Mouse (Mus musculus) intestine, postnatal 0 days (tissue): ENCODE measurements at regions not wholly inside any gene's neighbourhood (a gene's known extent, or its start where the extent isn't known, plus 50 kb on each side); places are given as distances from the start of the nearest gene placed in this dataset.

Source experiments
- ATAC-seq: fragments of 200-750 bp; cut with Nextera tagmentation; 2 replicates; pipeline ENCODE4 v1.8.0; 2017; ENCODE audit warnings: mild to moderate bottlenecking, moderate TSS enrichment, moderate library complexity
- H3K27ac ChIP-seq: fragments of 300-500 bp; sonication (generic); 2 replicates; pipeline ENCODE4 v1.5.1; 2014; ENCODE audit warnings: mild to moderate bottlenecking, low read depth, low read length, moderate library complexity
- H3K27me3 ChIP-seq: fragments of 300-500 bp; sonication (generic); replicated peaks from 2 replicates; pipeline ENCODE4 v1.6.1; 2014; ENCODE audit warnings: low read length, mixed read lengths; ENCODE audit not compliant: control insufficient read depth, insufficient read depth
- H3K36me3 ChIP-seq: fragments of 300-500 bp; sonication (generic); 2 replicates; pipeline ENCODE4 v1.6.1; 2014; ENCODE audit warnings: mild to moderate bottlenecking, moderate library complexity; ENCODE audit not compliant: control insufficient read depth, insufficient read depth
- H3K4me1 ChIP-seq: fragments of 300-500 bp; sonication (generic); replicated peaks from 2 replicates; pipeline ENCODE4 v1.6.1; 2014; ENCODE audit warnings: antibody characterized with exemption, low read length, mixed read lengths; ENCODE audit not compliant: control insufficient read depth, insufficient read depth
- H3K4me2 ChIP-seq: fragments of 300-500 bp; sonication (generic); replicated peaks from 2 replicates; pipeline ENCODE4 v1.6.1; 2014; ENCODE audit warnings: low read depth, mild to moderate bottlenecking, moderate library complexity
- H3K4me3 ChIP-seq: fragments of 300-500 bp; sonication (generic); 2 replicates; pipeline ENCODE4 v1.5.1; 2014; ENCODE audit warnings: low read depth, low read length
- H3K9ac ChIP-seq: fragments of 300-500 bp; sonication (generic); 2 replicates; pipeline ENCODE4 v1.6.1; 2014; ENCODE audit warnings: mild to moderate bottlenecking, low read depth, low read length
- H3K9me3 ChIP-seq: fragments of 300-500 bp; sonication (generic); 2 replicates; pipeline ENCODE4 v1.6.1; 2016; ENCODE audit warnings: mixed run types; ENCODE audit not compliant: control insufficient read depth
- CTCF ChIP-seq: sonication (generic); IDR thresholded peaks from 2 replicates; pipeline ENCODE4 v1.5.1; 2016; ENCODE audit warnings: low read depth, mild to moderate bottlenecking, control low read depth, antibody characterized with exemption, moderate library complexity
- WGBS: fragments of 180-500 bp; shearing (Covaris S2); extraction: QIAGEN DNeasy Blood & Tissue Kit; methylation state at CpG from one replicate; pipeline ENCODE4 v1.1.7; 2014; 5-methylcytosine and 5-hydroxymethylcytosine counted together

GRCm38 (mm10) chr1:23462411-23462810 lies 64.8 kb upstream of the Ogfrl1 start:
- TF ChIP-seq CTCF, result no peak
- no peak for ATAC-seq
- H3K27me3 ChIP-seq, result no peaks in the 10 kb centered on the region
- no peak overlapping the region for H3K4me2 ChIP-seq
- no peak overlapping the region for H3K4me3 ChIP-seq
- H3K36me3 ChIP-seq, result no peaks in the 10 kb centered on the region
- H3K9me3 ChIP-seq, result no peaks in the 10 kb centered on the region
- H3K27ac ChIP-seq, result no peak overlapping the region
- H3K9ac ChIP-seq, result no peak overlapping the region
- no peaks in the 10 kb centered on the region for H3K4me1 ChIP-seq
- 85% methylated on average over 3 of the region's 3 CpGs for WGBS

- ATAC-seq, result no peak
- Histone ChIP-seq H3K4me1 (no peaks in the 10 kb centered on the region), H3K9me3 (no peaks in the 10 kb centered on the region), H3K9ac (no peak overlapping the region), H3K27me3 (no peaks in the 10 kb centered on the region), H3K4me2 (no peak overlapping the region), H3K4me3 (no peak overlapping the region), H3K27ac (no peak overlapping the region), H3K36me3 (no peaks in the 10 kb centered on the region)
- 71% methylated on average over 3 of the region's 3 CpGs for WGBS
- no peak for TF ChIP-seq CTCF
Measured at GRCm38 (mm10) chr1:23464081-23464480, 66.5 kb upstream of the Ogfrl1 start.

- no peak for ATAC-seq
- Histone ChIP-seq H3K27ac (no peak overlapping the region), H3K4me2 (no peak overlapping the region), H3K9me3 (no peaks in the 10 kb centered on the region), H3K9ac (no peak overlapping the region), H3K4me1 (no peaks in the 10 kb centered on the region), H3K4me3 (no peak overlapping the region), H3K27me3 (no peaks in the 10 kb centered on the region), H3K36me3 (no peaks in the 10 kb centered on the region)
- WGBS, result 69% methylated on average over 7 of the region's 7 CpGs
- TF ChIP-seq CTCF, result no peak
Measured at GRCm38 (mm10) chr1:23466340-23466739, 68.8 kb upstream of the Ogfrl1 start.

GRCm38 (mm10) chr1:23467405-23467804 lies 69.8 kb upstream of the Ogfrl1 start:
- no peaks in the 10 kb centered on the region for H3K36me3 ChIP-seq
- H3K27me3 ChIP-seq, result no peaks in the 10 kb centered on the region
- TF ChIP-seq CTCF, result no peak
- no peak for ATAC-seq
- no peaks in the 10 kb centered on the region for H3K9me3 ChIP-seq
- no peak overlapping the region for H3K27ac ChIP-seq
- no peak overlapping the region for H3K9ac ChIP-seq
- H3K4me3 ChIP-seq, result no peak overlapping the region
- WGBS, result 80% methylated on average over 2 of the region's 2 CpGs
- no peak overlapping the region for H3K4me2 ChIP-seq
- H3K4me1 ChIP-seq, result no peaks in the 10 kb centered on the region

DNA sequence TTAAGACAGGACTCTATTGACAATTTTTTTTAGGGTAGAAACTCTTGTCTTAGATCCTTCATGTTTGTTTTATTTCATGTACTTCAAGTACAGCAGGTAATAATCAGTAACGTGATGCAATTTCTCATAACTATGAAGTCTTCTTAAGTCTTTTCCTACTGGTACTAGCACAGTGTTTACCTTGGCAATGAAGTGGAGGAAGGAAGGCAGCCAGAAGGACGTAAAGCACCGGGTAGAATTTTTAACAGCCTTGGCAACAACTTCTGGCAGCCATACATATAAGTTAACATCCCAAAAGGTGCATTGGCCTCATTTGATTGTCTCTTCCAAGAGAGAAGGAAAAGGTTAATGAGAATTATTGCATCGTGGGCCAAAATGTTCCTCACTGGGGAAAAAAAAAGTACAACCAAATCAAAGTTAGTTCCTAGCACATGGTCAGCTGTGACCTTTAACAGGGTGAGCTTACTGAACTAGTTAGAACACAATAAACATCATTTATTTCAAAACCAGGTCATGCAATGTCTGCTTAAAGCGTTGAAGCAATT lies 83.3 kb upstream of the Ogfrl1 start:
- Histone ChIP-seq H3K27ac (no peak overlapping the region), H3K9me3 (no peaks in the 10 kb centered on the region), H3K27me3 (no peaks in the 10 kb centered on the region), H3K4me1 (no peaks in the 10 kb centered on the region), H3K4me2 (no peak overlapping the region), H3K9ac (no peak overlapping the region), H3K4me3 (no peak overlapping the region), H3K36me3 (no peaks in the 10 kb centered on the region)
- TF ChIP-seq CTCF, result no peak
- 66% methylated on average over 5 of the region's 5 CpGs for WGBS
- ATAC-seq, result no peak

- Histone ChIP-seq H3K9ac (no peak overlapping the region), H3K27me3 (no peaks in the 10 kb centered on the region), H3K36me3 (no peaks in the 10 kb centered on the region), H3K9me3 (no peaks in the 10 kb centered on the region), H3K4me3 (no peak overlapping the region), H3K4me2 (no peak overlapping the region), H3K4me1 (no peaks in the 10 kb centered on the region), H3K27ac (no peak overlapping the region)
- no peak for ATAC-seq
- TF ChIP-seq CTCF, result no peak
- WGBS, result 33% methylated on average over 1 of the region's 1 CpGs
Measured at GRCm38 (mm10) chr1:23484566-23484965, 87.0 kb upstream of the Ogfrl1 start.
